In genomic region chr17:32998492-32998891, GRCm38 (mm10) we compare ENCODE assay signal across 17 mouse cellular contexts.
"Had no signal": no experiment of that assay in that cellular context is flagged by ENCODE, and none has a peak within 500 bp of the region (broad histone marks: within the 10 kb centered on the region; RNA-seq: fewer than 3 reads in every experiment).

No protein-coding gene starts in this region.

- H3K27ac ChIP-seq: neural tube, embryonic 12.5 days; neural tube, embryonic 13.5 days; neural tube, embryonic 15.5 days; stomach, embryonic 15.5 days; stomach, postnatal 0 days had no signal

- H3K4me2 ChIP-seq: neural tube, embryonic 12.5 days; neural tube, embryonic 13.5 days; neural tube, embryonic 15.5 days; stomach, embryonic 15.5 days had no signal

- H3K4me3 ChIP-seq: neural tube, embryonic 12.5 days; neural tube, embryonic 13.5 days; neural tube, embryonic 15.5 days; stomach, embryonic 15.5 days had no signal

- H3K27me3 ChIP-seq: neural tube, embryonic 12.5 days; neural tube, embryonic 13.5 days; neural tube, embryonic 15.5 days; stomach, embryonic 15.5 days had no signal

- H3K9ac ChIP-seq: neural tube, embryonic 12.5 days; neural tube, embryonic 13.5 days; neural tube, embryonic 15.5 days; stomach, embryonic 15.5 days had no signal

- DNase-seq: retina, postnatal 1 day; right cerebral cortex, adult 18-20 months; right cerebral cortex, postnatal 14 days; right cerebral cortex, postnatal 25 days; right cerebral cortex, postnatal 4 days; spleen, adult 18-20 months; thymus, adult 18-20 months; thymus, adult 2 months; thymus, postnatal 14 days; thymus, postnatal 25 days; thymus, postnatal 36 days; thymus, postnatal 4 days had no signal
